Mouse (Mus musculus): ENCODE measurements around the gene Cdh4. TPM values are rescaled to one million over a fixed set of nuclear protein-coding genes. Genes with fewer than 3 reads are reported as not detected.

Cdh4 gene
- 42.8 and 50.5 TPM in 2 replicates for polyA plus RNA-seq (2014; fragmentation: Nextera tagmentation; extraction: Ambion mirVana)

DNA sequence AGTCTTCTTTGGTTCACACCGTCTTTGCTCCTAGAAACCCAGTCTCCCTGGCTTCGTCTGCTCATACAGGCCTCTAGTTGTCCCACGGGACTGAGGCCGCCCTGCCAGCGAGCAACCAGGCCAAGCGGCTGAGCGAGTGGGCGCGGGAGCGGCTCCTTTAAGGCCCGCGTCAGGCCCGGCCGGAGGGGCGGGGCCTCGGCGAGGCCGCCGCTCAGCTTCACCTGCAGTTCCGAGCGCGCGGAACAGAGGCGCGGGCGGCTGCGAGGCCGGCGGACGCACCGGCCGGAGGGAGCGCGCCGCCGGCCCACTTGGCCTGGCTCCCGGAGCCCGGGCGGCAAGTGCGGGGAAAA, at the start of gene Cdh4:
TSS of gene Cdh4 (plus strand) at position 241 of the 350 bp plus-strand sequence.
- H3K27ac ChIP-seq (replicated peaks; ENCODE audit: low read depth, low read length), result peak within 1 kb of the TSS; percentile 87
- H3K4me3 ChIP-seq (replicated peaks; ENCODE audit: low read depth, low read length), result peak within 1 kb of the TSS; percentile 73
- peak within 1 kb of the TSS; percentile 81 for H3K9ac ChIP-seq (replicated peaks; ENCODE audit: low read length)
- H3K9me3 ChIP-seq (ENCODE audit: control insufficient read depth, low read length), result no peaks in the 10 kb centered on the region
- under 1% methylated on average over 40 of the region's 40 CpGs for WGBS
- peak; percentile 93 for DNase-seq
- H3K36me3 ChIP-seq (ENCODE audit: control insufficient read depth, insufficient read depth, low read length), result no peaks in the 10 kb centered on the region
- H3K4me1 ChIP-seq (ENCODE audit: control insufficient read depth, insufficient read depth, low read length), result peaks cover 29% of the 10 kb centered on the region
- H3K27me3 ChIP-seq (ENCODE audit: control insufficient read depth, insufficient read depth, low read length), result peaks cover 4% of the 10 kb centered on the region; the same call in 1 of the 2 replicates
- H3K4me2 ChIP-seq (ENCODE audit: low read length), result peak within 1 kb of the TSS; percentile 65
- peak; percentile 82 for ATAC-seq (ENCODE audit: low FRiP score, low TSS enrichment)

DNA sequence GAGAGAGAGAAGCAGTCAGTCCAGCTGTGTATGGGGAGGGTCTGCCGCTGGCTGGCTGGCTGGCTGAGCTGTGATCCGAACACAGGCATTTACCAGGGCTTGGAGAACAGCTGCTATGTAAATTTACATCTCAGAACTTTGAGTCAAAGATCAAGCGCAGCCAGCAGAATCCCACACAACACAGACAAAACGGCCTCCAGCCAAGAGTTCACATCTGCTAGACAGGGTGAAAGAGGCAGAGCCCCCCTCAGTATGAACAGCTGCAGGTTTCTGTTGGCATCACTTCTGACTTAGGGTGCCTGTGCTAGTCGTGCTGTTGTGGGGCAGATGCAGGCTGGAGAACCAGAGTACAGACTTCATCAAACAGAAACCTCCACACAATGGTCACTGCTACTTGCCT, 46.8 kb upstream of the Cdh4 start:
- WGBS, result 48% methylated on average over 5 of the region's 5 CpGs

DNA sequence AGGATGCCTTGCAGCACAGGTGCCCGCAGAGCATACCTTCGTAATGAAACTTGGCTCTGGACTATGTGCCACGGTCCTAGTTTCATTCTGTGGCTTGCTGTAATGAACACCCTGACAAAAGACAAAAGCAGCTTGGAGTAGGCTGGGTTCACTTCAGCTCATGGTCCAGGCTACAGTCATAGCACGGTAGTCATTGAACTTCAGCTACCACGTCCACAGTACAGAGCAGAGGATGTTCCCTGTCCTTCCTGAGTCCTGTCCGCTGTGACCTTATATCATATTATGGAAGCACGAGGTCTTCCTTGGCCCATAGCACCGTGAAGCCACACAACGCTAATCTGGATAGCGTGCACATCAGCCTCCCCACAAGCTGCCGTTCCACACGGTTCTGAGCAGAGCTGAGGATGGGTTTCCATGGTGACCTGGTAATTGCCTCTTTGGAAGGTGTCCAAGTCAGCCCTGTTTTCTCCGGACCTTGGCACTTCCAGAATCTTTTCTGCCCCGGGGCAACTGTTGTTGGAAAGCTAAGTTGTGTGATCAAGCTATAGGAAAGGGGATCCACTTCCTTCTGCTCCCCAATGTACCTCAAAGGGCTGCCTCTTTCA, 42.5 kb upstream of the Cdh4 start:
- ATAC-seq (ENCODE audit: low FRiP score, low TSS enrichment), result peak; percentile 31; the same call in 1 of the 2 replicates
- Histone ChIP-seq H3K36me3 (ENCODE audit: control insufficient read depth, insufficient read depth, low read length) (no peaks in the 10 kb centered on the region), H3K9me3 (ENCODE audit: control insufficient read depth, low read length) (no peaks in the 10 kb centered on the region), H3K27ac (replicated peaks; ENCODE audit: low read depth, low read length) (no peak overlapping the region), H3K4me3 (replicated peaks; ENCODE audit: low read depth, low read length) (no peak overlapping the region), H3K9ac (replicated peaks; ENCODE audit: low read length) (no peak overlapping the region), H3K27me3 (ENCODE audit: control insufficient read depth, insufficient read depth, low read length) (no peaks in the 10 kb centered on the region), H3K4me2 (ENCODE audit: low read length) (no peak overlapping the region), H3K4me1 (ENCODE audit: control insufficient read depth, insufficient read depth, low read length) (0 out of 2 replicates have a peak, but pooled peaks cover 4% of the 10 kb centered on the region)
- WGBS, result 63% methylated on average over 14 of the region's 14 CpGs
- peak; percentile 79 for DNase-seq

More for the DNA sequence above, 46.8 kb upstream of the Cdh4 start:
- DNase-seq (no peak), ATAC-seq (ENCODE audit: low FRiP score, low TSS enrichment) (no peak)
- no peak overlapping the region for H3K4me2 ChIP-seq (ENCODE audit: low read length)
- no peaks in the 10 kb centered on the region for H3K36me3 ChIP-seq (ENCODE audit: control insufficient read depth, insufficient read depth, low read length)
- H3K4me1 ChIP-seq (ENCODE audit: control insufficient read depth, insufficient read depth, low read length), result 0 out of 2 replicates have a peak, but pooled peaks cover 4% of the 10 kb centered on the region
- no peak overlapping the region for H3K4me3 ChIP-seq (replicated peaks; ENCODE audit: low read depth, low read length)
- no peaks in the 10 kb centered on the region for H3K27me3 ChIP-seq (ENCODE audit: control insufficient read depth, insufficient read depth, low read length)
- H3K27ac ChIP-seq (replicated peaks; ENCODE audit: low read depth, low read length), result no peak overlapping the region
- no peaks in the 10 kb centered on the region for H3K9me3 ChIP-seq (ENCODE audit: control insufficient read depth, low read length)
- H3K9ac ChIP-seq (replicated peaks; ENCODE audit: low read length), result no peak overlapping the region

DNA sequence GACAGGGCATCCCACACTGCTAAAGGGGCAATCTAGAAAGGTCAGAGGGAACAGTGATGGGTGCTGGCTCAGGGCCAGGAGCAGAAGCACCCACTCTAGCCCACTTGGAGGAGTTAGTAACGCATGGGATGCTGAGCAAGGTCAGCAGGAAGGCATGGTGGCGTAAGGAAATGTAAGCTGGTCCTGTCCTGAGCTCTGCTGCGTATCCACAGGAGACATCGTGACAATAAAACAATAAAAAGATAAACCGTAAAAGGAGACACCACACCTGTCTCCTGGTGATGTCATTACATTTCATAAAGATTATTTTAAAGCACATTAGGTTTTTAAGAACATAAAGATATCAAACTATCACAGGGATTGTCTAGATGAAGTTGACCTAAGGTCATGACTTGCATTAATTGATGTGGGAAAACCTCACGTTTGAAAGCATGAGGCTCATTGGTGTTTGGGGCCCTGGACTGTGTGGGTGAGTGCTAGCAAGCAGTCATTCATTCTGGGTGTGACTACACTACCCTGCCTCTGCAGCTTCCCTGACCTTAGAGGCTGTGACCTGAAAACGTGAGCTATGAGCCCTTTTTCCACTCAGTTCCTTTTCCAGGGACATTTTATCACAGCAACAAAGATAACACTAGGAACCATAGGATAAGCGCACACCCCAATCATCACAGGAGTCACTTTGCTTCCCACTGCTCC, 31.2 kb upstream of the Cdh4 start:
- 78% methylated on average over 8 of the region's 8 CpGs for WGBS
- H3K9ac ChIP-seq (replicated peaks; ENCODE audit: low read length), result no peak overlapping the region
- no peak for ATAC-seq (ENCODE audit: low FRiP score, low TSS enrichment)
- DNase-seq, result no peak
- H3K9me3 ChIP-seq (ENCODE audit: control insufficient read depth, low read length), result no peaks in the 10 kb centered on the region
- no peak overlapping the region for H3K27ac ChIP-seq (replicated peaks; ENCODE audit: low read depth, low read length)
- H3K27me3 ChIP-seq (ENCODE audit: control insufficient read depth, insufficient read depth, low read length), result no peaks in the 10 kb centered on the region
- no peaks in the 10 kb centered on the region for H3K4me1 ChIP-seq (ENCODE audit: control insufficient read depth, insufficient read depth, low read length)
- H3K36me3 ChIP-seq (ENCODE audit: control insufficient read depth, insufficient read depth, low read length), result no peaks in the 10 kb centered on the region
- no peak overlapping the region for H3K4me3 ChIP-seq (replicated peaks; ENCODE audit: low read depth, low read length)
- no peak overlapping the region for H3K4me2 ChIP-seq (ENCODE audit: low read length)

DNA sequence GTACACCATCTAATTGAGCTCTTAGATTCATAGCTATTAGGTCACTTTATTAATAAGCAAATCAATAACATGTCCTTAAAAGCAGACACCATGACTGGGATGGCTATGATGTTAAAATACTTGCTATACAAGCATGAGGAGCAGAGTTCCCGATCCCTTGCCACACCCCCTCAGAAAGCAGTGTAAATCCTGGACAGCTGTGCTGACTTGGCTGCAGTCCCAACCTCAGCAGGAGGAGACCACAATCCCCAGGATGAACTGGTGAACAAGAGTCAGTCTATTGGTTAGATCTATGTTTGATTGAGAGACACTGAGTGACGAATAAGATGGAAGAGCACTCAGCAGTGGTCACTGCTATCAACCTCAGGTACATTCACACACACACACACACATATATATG, 29.3 kb upstream of the Cdh4 start:
- H3K4me1 ChIP-seq (ENCODE audit: control insufficient read depth, insufficient read depth, low read length), result no peaks in the 10 kb centered on the region
- no peaks in the 10 kb centered on the region for H3K27me3 ChIP-seq (ENCODE audit: control insufficient read depth, insufficient read depth, low read length)

DNA sequence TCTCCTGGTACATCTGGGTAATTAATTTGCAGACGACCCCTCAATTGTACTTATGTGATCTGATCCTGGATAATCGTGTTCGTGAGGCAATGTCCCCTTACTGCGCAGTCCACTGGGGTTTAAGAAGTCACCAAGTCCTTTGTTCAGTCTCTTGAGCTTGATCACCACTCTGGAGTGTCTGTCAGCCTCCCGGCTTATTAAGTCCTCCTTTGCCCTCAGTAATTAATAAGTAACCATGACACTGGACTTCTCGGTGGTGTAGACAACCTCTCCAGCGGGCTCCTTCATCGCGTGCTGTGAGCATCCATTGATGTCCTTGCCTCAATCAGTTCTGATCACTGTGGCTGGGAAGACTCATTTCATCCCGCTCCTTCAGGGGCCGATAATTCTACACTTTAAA, 28.0 kb upstream of the Cdh4 start:
- ATAC-seq (ENCODE audit: low FRiP score, low TSS enrichment) (no peak; the same call in 1 of the 2 replicates), DNase-seq (peak; percentile 32)
- H3K27me3 ChIP-seq (ENCODE audit: control insufficient read depth, insufficient read depth, low read length), result no peaks in the 10 kb centered on the region
- H3K4me3 ChIP-seq (replicated peaks; ENCODE audit: low read depth, low read length), result no peak overlapping the region
- WGBS, result 44% methylated on average over 11 of the region's 11 CpGs
- no peaks in the 10 kb centered on the region for H3K9me3 ChIP-seq (ENCODE audit: control insufficient read depth, low read length)
- H3K27ac ChIP-seq (replicated peaks; ENCODE audit: low read depth, low read length), result no peak overlapping the region
- H3K4me1 ChIP-seq (ENCODE audit: control insufficient read depth, insufficient read depth, low read length), result no peaks in the 10 kb centered on the region
- H3K36me3 ChIP-seq (ENCODE audit: control insufficient read depth, insufficient read depth, low read length), result no peaks in the 10 kb centered on the region
- no peak overlapping the region for H3K9ac ChIP-seq (replicated peaks; ENCODE audit: low read length)
- no peak overlapping the region for H3K4me2 ChIP-seq (ENCODE audit: low read length)

More for the DNA sequence above, 29.3 kb upstream of the Cdh4 start:
- Histone ChIP-seq H3K36me3 (ENCODE audit: control insufficient read depth, insufficient read depth, low read length) (no peaks in the 10 kb centered on the region), H3K4me3 (replicated peaks; ENCODE audit: low read depth, low read length) (no peak overlapping the region), H3K9ac (replicated peaks; ENCODE audit: low read length) (no peak overlapping the region), H3K4me2 (ENCODE audit: low read length) (no peak overlapping the region), H3K9me3 (ENCODE audit: control insufficient read depth, low read length) (no peaks in the 10 kb centered on the region), H3K27ac (replicated peaks; ENCODE audit: low read depth, low read length) (no peak overlapping the region)
- DNase-seq, result peak; percentile 27
- no peak for ATAC-seq (ENCODE audit: low FRiP score, low TSS enrichment)
- WGBS, result 57% methylated on average over 2 of the region's 2 CpGs

DNA sequence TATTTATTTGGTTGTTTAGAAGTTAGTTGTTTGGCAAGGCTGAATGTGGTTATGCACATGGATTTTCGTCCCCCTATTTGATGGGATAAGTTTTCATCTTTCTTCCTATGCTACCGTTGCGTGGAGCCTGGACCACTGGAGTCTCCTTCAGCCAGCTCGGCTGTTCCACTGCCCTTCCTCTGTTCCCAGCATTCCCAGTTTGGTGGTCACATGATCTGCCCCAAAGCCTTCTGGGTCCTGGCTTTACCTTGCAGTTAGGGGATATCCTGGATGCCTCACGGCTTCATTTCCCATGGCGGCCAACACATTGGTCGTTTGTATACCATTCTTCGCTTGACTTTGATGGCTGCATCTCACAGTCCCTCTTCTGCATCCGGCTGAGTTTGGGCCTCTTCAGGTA, 27.5 kb upstream of the Cdh4 start:
- WGBS, result 92% methylated on average over 9 of the region's 9 CpGs
- Histone ChIP-seq H3K9ac (replicated peaks; ENCODE audit: low read length) (no peak overlapping the region), H3K27me3 (ENCODE audit: control insufficient read depth, insufficient read depth, low read length) (no peaks in the 10 kb centered on the region), H3K36me3 (ENCODE audit: control insufficient read depth, insufficient read depth, low read length) (no peaks in the 10 kb centered on the region), H3K9me3 (ENCODE audit: control insufficient read depth, low read length) (no peaks in the 10 kb centered on the region), H3K27ac (replicated peaks; ENCODE audit: low read depth, low read length) (no peak overlapping the region), H3K4me1 (ENCODE audit: control insufficient read depth, insufficient read depth, low read length) (no peaks in the 10 kb centered on the region), H3K4me2 (ENCODE audit: low read length) (no peak overlapping the region), H3K4me3 (replicated peaks; ENCODE audit: low read depth, low read length) (no peak overlapping the region)
- no peak for DNase-seq
- no peak for ATAC-seq (ENCODE audit: low FRiP score, low TSS enrichment)

DNA sequence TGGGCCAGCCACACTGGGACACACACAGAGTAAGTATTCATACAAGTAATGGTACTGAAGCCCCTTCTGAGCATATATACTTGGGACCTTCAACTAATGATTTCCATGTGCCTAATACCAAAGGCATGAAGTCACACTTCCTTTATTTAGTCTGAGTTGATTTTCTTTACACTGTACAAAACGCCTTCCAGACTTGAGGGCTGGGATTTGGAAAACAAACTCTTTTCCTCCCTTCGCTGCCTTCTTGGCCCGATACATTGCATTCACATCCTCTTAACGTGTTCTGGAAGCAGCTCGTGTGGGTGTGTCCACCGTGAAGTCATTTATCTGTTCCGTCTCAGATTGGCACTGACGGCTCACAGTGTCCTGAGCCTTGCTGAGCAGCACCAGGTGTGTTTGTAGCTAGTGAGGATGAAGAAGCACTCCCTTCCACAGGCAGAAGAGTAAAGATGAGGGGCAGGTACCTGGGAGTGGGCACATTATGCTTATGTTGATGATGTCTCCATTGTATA, 26.3 kb upstream of the Cdh4 start:
- no peak overlapping the region for H3K4me3 ChIP-seq (replicated peaks; ENCODE audit: low read depth, low read length)
- 84% methylated on average over 8 of the region's 8 CpGs for WGBS
- no peak overlapping the region for H3K27ac ChIP-seq (replicated peaks; ENCODE audit: low read depth, low read length)
- no peaks in the 10 kb centered on the region for H3K36me3 ChIP-seq (ENCODE audit: control insufficient read depth, insufficient read depth, low read length)
- H3K9me3 ChIP-seq (ENCODE audit: control insufficient read depth, low read length), result no peaks in the 10 kb centered on the region
- no peaks in the 10 kb centered on the region for H3K27me3 ChIP-seq (ENCODE audit: control insufficient read depth, insufficient read depth, low read length)
- no peak overlapping the region for H3K9ac ChIP-seq (replicated peaks; ENCODE audit: low read length)
- H3K4me2 ChIP-seq (ENCODE audit: low read length), result no peak overlapping the region
- DNase-seq, result no peak
- no peaks in the 10 kb centered on the region for H3K4me1 ChIP-seq (ENCODE audit: control insufficient read depth, insufficient read depth, low read length)
- ATAC-seq (ENCODE audit: low FRiP score, low TSS enrichment), result no peak

Measured in midbrain, embryonic 14.5 days (tissue).